Mouse (Mus musculus) spleen, postnatal 14 days (tissue): Measurements from ENCODE around the gene Kcnh1.

Experiments used
- DNase-seq, 2 experiments: peaks; one replicate each; pipeline ENCODE4 v3.0.0; 2021 to 2022; ENCODE audit warnings: low spot score in 2 of 2

Gene Kcnh1

GRCm38 (mm10) chr1:192324223-192324622, 133.6 kb downstream of the Kcnh1 start:
- no peak for DNase-seq

DNA sequence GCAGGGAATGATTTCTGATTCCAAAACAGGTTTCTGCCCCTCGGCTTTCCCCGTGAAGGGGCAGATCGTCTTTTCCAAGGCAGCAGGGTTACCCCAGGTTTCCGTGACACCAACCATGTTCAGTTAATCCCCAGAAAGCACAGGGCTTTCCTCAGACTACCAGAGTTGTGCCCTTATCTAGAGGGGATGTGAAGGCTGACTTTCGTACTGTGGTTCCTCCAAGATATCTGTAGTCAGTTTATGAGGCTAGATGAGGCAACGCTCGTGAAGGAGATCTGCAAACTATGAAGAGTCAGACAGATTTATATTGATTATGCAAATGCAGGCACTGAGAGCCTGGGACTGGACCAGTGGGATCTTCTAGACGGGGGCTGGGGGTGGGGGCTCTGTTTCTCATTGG, 136.5 kb downstream of the Kcnh1 start:
- no peak for DNase-seq

DNA sequence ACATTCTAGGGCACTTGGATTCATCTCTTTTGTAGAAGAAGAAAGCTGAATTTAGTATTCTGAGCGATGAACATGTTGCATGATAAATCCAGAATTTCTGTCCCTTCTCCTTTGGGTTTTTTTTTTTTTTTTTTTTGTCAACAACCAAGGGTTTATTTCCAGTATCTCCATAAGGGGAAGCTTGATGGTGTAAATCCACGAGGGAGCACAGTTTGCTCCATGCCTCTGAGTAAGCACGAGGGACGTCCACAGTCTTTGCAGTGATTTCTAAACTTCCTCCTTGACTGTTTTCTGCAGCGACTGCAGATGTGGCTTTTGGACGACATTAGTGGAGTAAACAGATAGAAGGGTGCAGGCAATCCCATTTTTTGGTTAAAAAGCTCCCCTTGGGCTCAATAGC, 140.6 kb downstream of the Kcnh1 start:
- DNase-seq: no peak

- no peak for DNase-seq
Measured at GRCm38 (mm10) chr1:192336029-192336428, 145.5 kb downstream of the Kcnh1 start.

DNA sequence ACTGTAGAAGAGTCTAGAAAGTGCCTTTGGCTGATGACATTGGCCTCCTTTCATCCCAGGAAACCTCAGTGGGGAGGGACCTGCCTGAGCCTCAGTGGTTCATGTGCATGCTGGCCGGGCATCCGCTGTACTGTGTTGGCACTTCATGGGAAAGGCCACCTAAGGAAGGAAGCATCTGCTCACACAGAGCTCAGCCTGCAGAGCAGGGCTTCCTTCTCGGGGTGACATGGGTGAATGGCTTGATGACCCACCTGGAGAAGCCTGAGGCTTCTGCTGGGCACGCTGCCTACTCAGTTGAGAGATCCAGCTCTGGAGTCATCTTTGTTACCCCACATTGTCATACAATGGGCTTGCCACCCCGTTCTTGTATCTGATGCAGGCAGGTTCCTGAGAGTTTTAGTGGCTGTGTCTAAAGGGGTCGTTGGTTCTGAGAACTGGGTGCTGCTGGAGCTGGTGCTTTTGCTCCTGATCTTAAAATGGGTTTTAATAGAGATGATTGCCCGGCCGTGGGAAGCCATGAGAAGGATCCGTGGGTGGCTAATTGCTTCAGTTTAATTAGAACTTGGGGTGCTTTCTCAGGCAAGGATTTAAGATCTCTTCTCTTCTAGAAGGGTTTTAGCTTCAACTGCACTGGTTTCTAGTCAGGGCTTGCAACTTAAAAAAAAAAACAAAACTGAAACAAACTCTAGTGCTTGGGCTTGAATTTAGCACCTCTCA, 148.9 kb downstream of the Kcnh1 start:
- DNase-seq: no peak

GRCm38 (mm10) chr1:192341774-192342173, 151.2 kb downstream of the Kcnh1 start:
- no peak for DNase-seq

DNA sequence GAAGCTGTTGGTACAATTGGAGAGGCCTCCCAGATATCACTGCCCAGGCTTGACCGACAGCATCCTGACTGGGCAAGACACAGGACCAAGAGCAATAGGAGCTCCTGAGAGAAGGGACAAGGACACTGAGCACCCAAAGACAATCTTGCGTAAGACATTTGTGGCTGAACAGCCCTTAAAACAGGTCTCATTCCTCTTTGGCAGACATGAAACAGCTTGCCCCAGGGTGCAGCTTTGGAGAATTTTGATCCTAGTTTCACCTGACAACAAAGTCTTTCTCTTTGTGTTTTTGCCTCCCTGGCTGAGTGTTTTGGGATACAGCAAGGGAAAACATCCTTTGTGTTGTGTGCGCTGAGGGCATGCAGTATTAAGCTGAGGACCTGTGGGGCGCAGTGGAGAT, 153.4 kb downstream of the Kcnh1 start:
- no peak for DNase-seq

DNA sequence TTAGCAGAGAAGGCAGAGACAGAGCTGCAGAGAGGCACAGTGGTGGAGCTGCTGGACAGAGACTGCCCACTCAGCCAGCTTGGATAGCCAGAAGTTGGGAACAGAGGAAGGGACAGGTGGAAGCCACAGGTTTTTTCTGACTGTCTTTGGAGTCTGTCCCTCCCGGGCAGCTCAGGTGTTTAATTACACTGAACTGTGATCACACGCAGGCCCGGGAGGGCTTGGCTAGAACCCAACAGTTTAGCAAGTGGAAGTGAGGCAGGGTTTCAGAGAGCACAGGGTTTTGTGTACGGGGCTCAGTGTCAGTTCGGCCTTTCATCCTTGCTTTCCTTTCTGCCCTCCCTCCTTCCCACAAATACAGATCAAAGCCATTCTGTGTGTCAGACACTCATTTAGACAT, 156.8 kb downstream of the Kcnh1 start:
- no peak for DNase-seq

GRCm38 (mm10) chr1:192356231-192356630, 165.7 kb downstream of the Kcnh1 start:
- DNase-seq: no peak

DNA sequence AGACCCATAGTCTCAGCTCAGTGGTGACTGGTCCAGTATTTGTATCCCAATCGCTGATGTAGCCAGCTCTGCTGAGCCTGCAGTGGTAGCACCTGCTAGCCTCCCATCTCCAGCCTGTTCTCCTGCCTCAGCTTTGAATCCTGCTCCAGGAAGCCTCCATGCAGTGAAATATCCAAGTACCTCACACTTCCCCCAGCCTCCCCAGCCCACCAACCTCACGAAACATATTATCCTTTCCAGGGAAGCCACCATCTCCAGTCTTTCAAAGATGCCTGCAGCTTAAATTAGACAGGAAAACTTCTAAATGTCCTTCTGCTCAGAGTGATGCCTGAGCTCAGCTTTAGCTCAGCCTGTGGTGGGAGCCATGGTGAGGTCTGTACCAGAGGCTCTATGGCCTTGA, 168.6 kb downstream of the Kcnh1 start:
- no peak for DNase-seq

GRCm38 (mm10) chr1:192368336-192368735, 177.8 kb downstream of the Kcnh1 start:
- no peak for DNase-seq

GRCm38 (mm10) chr1:192371943-192372614, 181.5 kb downstream of the Kcnh1 start:
- no peak for DNase-seq

DNA sequence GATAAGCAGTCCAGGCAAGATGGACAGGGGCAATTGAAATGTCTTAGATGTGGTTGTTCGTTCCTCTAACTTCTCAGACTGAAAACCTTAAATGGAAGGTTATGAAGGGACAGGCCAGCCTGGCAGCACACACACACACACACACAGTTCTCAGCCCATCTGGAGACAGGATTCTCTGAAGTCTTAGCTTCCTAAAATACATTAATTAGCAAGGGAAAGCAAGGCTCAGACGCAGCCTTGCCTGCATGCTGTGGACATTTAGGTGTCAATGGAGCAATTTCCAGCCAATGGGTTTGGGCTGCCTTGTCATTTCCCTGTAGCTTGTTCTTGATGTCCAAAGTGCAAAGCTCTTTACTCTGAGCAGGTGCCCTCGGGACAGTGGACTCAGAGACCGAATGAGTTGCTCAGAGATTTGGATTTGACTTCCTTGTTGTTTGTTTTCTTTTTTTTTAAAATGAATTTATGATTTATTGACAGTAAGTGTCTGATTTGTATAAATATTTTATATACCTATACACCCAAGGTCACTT, 188.0 kb downstream of the Kcnh1 start:
- no peak for DNase-seq

DNA sequence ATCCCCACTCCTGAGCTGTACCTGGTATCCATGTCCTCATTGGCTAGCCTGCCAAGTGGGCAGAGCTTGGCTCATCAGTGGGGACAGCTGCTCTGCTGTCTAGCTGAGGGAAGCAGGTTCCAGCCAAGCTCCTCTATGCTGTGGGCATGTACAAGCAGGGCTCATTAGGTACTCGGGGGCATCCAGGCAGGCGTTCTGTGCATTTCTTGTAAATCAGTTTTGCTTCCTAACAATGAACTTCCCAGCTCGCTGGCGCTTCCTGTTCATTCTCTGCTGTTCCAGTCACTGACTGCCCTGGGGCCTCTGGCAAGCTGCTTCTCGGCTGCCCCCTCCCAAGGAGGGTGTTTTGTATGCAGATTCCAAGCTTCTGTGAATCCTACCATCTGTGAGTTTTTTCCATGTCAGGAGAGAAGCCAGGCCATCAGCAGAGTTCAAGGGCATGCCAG, 190.0 kb downstream of the Kcnh1 start:
- DNase-seq: no peak

DNA sequence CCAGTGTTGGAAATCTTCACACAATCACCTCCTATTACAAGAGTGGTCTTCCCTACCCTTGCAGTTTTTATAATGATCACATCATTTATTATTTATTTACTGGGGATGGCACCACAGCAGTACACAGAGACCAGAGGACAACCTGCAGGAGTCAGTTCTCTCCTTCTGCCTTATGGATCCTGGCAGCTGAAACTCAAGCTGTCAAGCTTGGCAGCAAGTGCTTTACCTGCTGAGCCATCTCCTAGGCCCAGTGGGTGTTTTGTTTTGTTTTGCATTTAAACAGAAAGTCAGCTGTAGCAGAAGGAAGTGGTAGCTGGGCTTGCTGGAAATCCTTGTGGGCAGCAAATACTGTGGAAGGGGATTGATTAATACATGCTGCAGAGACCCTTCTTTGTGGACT, 197.1 kb downstream of the Kcnh1 start:
- no peak for DNase-seq

DNA sequence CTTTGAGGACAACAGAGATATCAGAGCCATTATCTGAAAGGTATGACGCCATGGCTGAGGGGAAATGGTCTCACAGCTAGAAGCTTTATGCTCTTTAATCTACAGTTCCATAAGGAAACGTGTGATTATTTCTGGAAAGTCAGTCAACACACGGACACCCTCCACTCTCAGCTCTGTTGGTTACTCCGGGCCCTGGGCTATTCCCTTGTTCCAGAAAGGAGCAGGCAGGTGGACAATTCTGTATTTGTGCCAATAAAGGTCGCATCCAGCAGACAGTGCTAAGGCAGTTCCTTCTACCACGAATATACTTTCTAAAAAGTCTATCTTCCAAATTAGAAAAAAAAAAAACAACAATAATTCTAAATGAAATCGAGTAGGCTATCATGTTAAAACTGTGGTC, 200.5 kb downstream of the Kcnh1 start:
- DNase-seq: no peak

DNA sequence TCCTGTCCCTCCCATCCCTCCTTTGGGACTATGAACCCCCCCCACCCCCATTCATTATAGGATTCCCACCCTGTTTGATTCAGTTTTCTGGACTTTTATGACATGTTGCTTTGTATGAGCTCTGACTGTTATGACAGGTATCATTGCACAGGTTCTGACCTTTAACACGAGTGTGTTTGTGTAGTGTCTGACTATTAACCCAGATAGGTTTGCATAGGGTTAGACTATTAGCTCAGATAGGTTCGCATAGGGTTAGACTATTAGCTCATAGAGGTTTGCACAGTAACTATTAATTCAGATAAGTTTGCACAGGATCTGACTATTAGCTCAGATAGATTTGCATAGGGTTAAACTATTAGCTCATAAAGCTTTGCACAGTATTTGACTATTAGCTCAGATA, 201.7 kb downstream of the Kcnh1 start:
- no peak for DNase-seq

- no peak for DNase-seq
Measured at GRCm38 (mm10) chr1:192399667-192400490, 209.3 kb downstream of the Kcnh1 start.

- DNase-seq: no peak
Measured at GRCm38 (mm10) chr1:192400991-192401390, 210.4 kb downstream of the Kcnh1 start.

DNA sequence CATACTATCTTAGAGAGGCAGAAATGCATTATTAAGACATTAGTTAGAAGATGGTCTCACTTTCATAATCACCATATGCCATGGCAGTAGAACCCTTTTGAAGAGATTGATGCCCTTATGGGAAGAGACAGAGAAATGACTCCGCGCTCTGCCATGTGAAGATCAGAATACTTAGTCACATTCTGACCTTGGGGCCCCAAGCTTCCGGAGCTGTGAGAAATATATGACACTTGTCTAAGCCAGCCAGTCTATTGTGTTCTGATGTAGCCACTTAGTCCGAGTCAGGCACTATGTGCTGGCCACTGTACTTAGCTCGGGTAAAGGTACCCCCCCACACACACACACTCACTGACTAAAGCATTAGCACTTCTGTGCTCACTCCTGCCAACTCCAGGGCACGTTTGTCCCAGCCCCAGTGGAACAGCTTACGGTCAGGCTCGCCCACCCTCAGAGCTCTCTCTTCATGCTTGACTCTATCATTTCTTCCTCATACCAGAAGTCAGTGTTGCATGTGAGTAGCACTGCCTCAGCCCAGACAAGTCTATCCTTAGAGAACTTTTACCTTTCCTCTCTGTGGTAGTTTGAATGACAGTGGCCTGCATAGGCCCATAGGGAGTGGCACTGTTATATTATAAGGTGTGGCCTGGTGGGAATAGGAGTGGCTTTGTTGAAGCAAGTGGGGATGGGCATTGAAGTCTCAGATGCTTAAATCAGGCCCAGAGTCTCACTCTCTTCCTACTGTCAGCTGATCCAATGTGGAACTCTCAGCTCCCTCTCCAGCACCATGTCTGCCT, 212.5 kb downstream of the Kcnh1 start:
- DNase-seq: no peak

DNA sequence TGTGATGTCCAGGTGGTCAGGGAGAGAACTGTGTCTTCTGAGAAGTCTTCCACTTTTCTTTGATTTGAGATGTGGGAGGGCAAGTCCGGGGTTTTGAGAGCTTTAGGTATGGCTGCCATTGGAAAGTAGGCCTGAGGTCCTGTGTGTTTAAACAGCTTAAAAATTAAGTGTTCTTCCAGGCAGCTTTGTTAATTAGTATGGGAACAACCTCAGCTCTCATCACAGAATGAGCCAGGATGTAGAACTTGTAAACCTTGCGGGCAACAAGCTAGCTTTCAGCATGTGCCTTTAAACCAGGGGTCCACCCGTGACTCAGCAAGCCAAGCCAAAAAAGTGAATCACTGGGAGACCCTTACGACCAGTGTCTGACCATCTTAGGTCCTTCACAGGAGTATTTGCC, 214.6 kb downstream of the Kcnh1 start:
- DNase-seq: no peak

DNA sequence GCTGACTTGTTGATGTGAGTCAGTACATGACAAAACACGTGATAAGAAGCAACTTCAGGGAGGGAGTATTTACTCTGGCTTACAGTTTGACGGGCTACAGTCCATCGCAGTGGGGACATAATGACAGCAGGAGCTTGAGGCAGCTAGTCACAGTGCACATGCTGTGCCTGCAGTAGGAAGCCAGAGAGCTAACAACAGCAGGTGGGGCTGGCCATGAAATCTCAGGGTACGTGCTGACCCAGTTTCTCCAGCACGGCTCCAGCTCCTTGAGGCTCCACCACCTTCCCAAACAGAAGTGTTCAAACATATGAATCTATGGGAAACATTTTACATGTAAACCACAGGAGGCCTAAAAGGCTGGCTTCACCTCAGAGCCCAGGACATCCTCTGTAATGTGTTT, 216.0 kb downstream of the Kcnh1 start:
- DNase-seq: no peak
